8 mouse cellular contexts compared by ENCODE assay signal in the genomic region with DNA sequence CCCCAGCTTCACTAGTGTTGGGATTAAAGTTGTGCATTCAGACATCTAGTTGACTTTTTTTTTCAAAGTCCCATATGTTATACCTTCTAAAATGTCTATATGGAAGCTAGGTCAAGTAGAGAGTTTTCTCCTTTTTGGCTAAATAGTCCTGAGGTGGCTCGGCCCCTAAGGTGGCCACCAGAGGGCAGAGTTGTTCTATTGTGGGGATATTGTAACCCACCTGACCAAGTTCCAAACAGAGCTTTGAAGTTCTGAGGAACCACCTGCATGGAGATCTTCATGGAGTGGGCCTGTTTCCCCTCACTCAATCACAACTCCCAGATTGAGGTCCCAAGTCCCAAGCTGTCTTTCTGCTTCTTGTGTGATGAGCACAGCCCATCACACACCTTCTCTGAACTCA. TPM values are rescaled to one million over a fixed set of nuclear protein-coding genes. Genes with fewer than 3 reads are reported as not detected.
DNase-seq lines count a peak whose midpoint lies in the region; ATAC-seq lines count a peak whose summit lies in the region.

No protein-coding gene starts in this region.

- H3K9ac ChIP-seq in neural tube, embryonic 15.5 days (replicated peaks): no peak overlapping the region
- no peak overlapping the region for H3K9ac ChIP-seq in hindbrain, embryonic 16.5 days (ENCODE audit: low read depth, low read length)

- H3K4me2 ChIP-seq in neural tube, embryonic 15.5 days: no peak overlapping the region
- H3K4me2 ChIP-seq in hindbrain, embryonic 16.5 days (ENCODE audit: low read length): no peak overlapping the region

- ATAC-seq in neural tube, embryonic 15.5 days (ENCODE audit: low FRiP score): no peak; the same call in 1 of the 2 replicates
- peak; percentile 53; the same call in 1 of the 2 replicates for ATAC-seq in hindbrain, embryonic 16.5 days
- ATAC-seq in monocyte, adult 5-6 weeks (replicated peaks; ENCODE audit: insufficient number of reproducible peaks, low FRiP score, low TSS enrichment, poor library complexity, severe bottlenecking): 0 out of 2 replicates have a peak, but pooled peaks have one; percentile 53

- WGBS in neural tube, embryonic 15.5 days: 0% methylated on average over 1 of the region's 1 CpGs
- 0% methylated on average over 1 of the region's 1 CpGs for WGBS in hindbrain, embryonic 16.5 days

- DNase-seq in neural tube, embryonic 10.5 days (ENCODE audit: extremely low spot score, low spot score): peak; percentile 66
- DNase-seq in adrenal gland, postnatal 14 days: peak; percentile 79
- peak; percentile 44 for DNase-seq in embryo, embryonic 11.5 days (ENCODE audit: low read depth, low spot score)
- DNase-seq in left cerebral cortex, adult 11 months (ENCODE audit: low spot score): peak; percentile 44
- DNase-seq in thymus, postnatal 14 days: peak; percentile 73

- H3K4me3 ChIP-seq in neural tube, embryonic 15.5 days (replicated peaks): no peak overlapping the region
- H3K4me3 ChIP-seq in hindbrain, embryonic 16.5 days (ENCODE audit: low read length): no peak overlapping the region

- H3K36me3 ChIP-seq in neural tube, embryonic 15.5 days: no peaks in the 10 kb centered on the region
- H3K36me3 ChIP-seq in hindbrain, embryonic 16.5 days (ENCODE audit: control insufficient read depth, insufficient read depth, low read length): no peaks in the 10 kb centered on the region

- H3K27ac ChIP-seq in neural tube, embryonic 15.5 days (replicated peaks): no peak overlapping the region
- H3K27ac ChIP-seq in hindbrain, embryonic 16.5 days (ENCODE audit: low read depth, low read length): no peak overlapping the region

- H3K9me3 ChIP-seq in neural tube, embryonic 15.5 days (replicated peaks): no peaks in the 10 kb centered on the region
- H3K9me3 ChIP-seq in hindbrain, embryonic 16.5 days (ENCODE audit: control insufficient read depth, low read length): no peaks in the 10 kb centered on the region

- H3K4me1 ChIP-seq in neural tube, embryonic 15.5 days: peaks cover 7% of the 10 kb centered on the region; the same call in 1 of the 2 replicates
- H3K4me1 ChIP-seq in hindbrain, embryonic 16.5 days (ENCODE audit: control insufficient read depth, insufficient read depth, low read depth, low read length): no peaks in the 10 kb centered on the region

- 0 out of 2 replicates have a peak, but pooled peaks cover 2% of the 10 kb centered on the region for H3K27me3 ChIP-seq in neural tube, embryonic 15.5 days (replicated peaks)
- no peaks in the 10 kb centered on the region for H3K27me3 ChIP-seq in hindbrain, embryonic 16.5 days (replicated peaks; ENCODE audit: control insufficient read depth, insufficient read depth, low read length)

RNA-seq across cellular contexts. Expression of gene Pomc, which starts 28.6 kb away (rescaled TPM):
- polyA plus RNA-seq in neural tube, embryonic 15.5 days (2015; fragmentation: Nextera tagmentation; extraction: Ambion mirVana): 3.0 and 3.7 TPM in 2 replicates
- 0.79 and 1.2 TPM in 2 replicates for total RNA-seq in adrenal gland, postnatal 14 days (2021)
- 3.4 and 3.9 TPM in 2 replicates for polyA plus RNA-seq in hindbrain, embryonic 16.5 days (2015; fragmentation: Nextera tagmentation; extraction: Ambion mirVana)
- not detected in 3 replicates for total RNA-seq in monocyte, adult 5-6 weeks (2017)
